Mouse (Mus musculus) ES-E14 (cell line): ENCODE data around the gene Dpy30. TPM values are rescaled to one million over a fixed set of nuclear protein-coding genes. Genes with fewer than 3 reads are reported as not detected.
A peak's percentile ranks its signal among the peaks of the same experiment; 100 is the strongest.

Experiments used
- DNase-seq: peaks from one replicate; pipeline ENCODE4 v3.0.0-alpha.2; 2013; ENCODE audit warnings: low read depth, low spot score
- H3K27ac ChIP-seq: 2 replicates; pipeline ENCODE4 v1.5.1; 2012; ENCODE audit warnings: low read depth, mild to moderate bottlenecking, low read length, moderate library complexity, mixed read lengths; ENCODE audit not compliant: poor library complexity, insufficient read depth, severe bottlenecking
- H3K36me3 ChIP-seq: 2 replicates; pipeline ENCODE4 v1.6.1; 2012; ENCODE audit warnings: mild to moderate bottlenecking, low read length, moderate library complexity, mixed read lengths; ENCODE audit not compliant: control insufficient read depth, poor library complexity, insufficient read depth, severe bottlenecking
- H3K4me1 ChIP-seq, 2 experiments: fragments of 150-350 bp in 1 of 2; sonication (generic) in 1 of 2; 2 replicates each; pipeline ENCODE4 v1.6.1; 2012; ENCODE audit warnings: low read length in 2 of 2, mild to moderate bottlenecking in 1 of 2, mixed read lengths in 1 of 2; ENCODE audit not compliant: control insufficient read depth in 2 of 2, insufficient read depth in 2 of 2, poor library complexity in 1 of 2
- H3K4me3 ChIP-seq, 2 experiments: fragments of 150-350 bp in 1 of 2; sonication (generic) in 1 of 2; 2 replicates each; pipeline ENCODE4 v1.5.1; 2012; ENCODE audit warnings: low read length in 2 of 2, low read depth in 1 of 2, mild to moderate bottlenecking in 1 of 2, mixed read lengths in 1 of 2; ENCODE audit not compliant: insufficient read depth in 1 of 2, poor library complexity in 1 of 2, severe bottlenecking in 1 of 2
- H3K9ac ChIP-seq: 2 replicates; pipeline ENCODE4 v1.6.1; 2012; ENCODE audit warnings: low read depth, mild to moderate bottlenecking, low read length, mixed read lengths; ENCODE audit not compliant: poor library complexity, insufficient read depth, severe bottlenecking
- H3K9me3 ChIP-seq: fragments of 150-350 bp; sonication (generic); 2 replicates; pipeline ENCODE4 v1.6.1; 2012; ENCODE audit warnings: low read depth, mild to moderate bottlenecking, low read length; ENCODE audit not compliant: control insufficient read depth, insufficient read depth
- CHD2 ChIP-seq: IDR thresholded peaks from 2 replicates; pipeline ENCODE4 v1.6.1; 2014; ENCODE audit warnings: mild to moderate bottlenecking, low read depth, low read length, inconsistent platforms
- HCFC1 ChIP-seq: IDR thresholded peaks from 2 replicates; pipeline ENCODE4 v1.6.1; 2012; ENCODE audit warnings: low read length, inconsistent platforms, borderline replicate concordance; ENCODE audit not compliant: insufficient read depth
- MAFK ChIP-seq: IDR thresholded peaks from 2 replicates; pipeline ENCODE4 v1.6.1; 2014; ENCODE audit warnings: mild to moderate bottlenecking, low read depth, low read length, inconsistent platforms; ENCODE audit not compliant: insufficient read depth
- ZC3H11A ChIP-seq: IDR thresholded peaks from 2 replicates; pipeline ENCODE4 v1.6.1; 2012; ENCODE audit warnings: low read depth, mild to moderate bottlenecking, inconsistent platforms, low read length, borderline replicate concordance
- ZNF384 ChIP-seq: IDR thresholded peaks from 2 replicates; pipeline ENCODE4 v1.6.1; 2012; ENCODE audit warnings: low read depth, low read length, inconsistent platforms
- in situ Hi-C, 2 experiments: fragments of 600-800 bp; cut with MboI; formaldehyde crosslinking; loops; one replicate each; pipeline ENCODE4 v1.15.1; 2025; ENCODE audit warnings: low sequenced_read_pairs in 2 of 2, inconsistent platforms in 1 of 2; ENCODE audit not compliant: unreplicated experiment in 2 of 2
- total RNA-seq: library from RNA; depleted of rRNA; stranded (reverse); fragments of 300-350 nt; gene quantifications from 2 replicates; pipeline ENCODE4 v1.2.3, GENCODE M21; 2012; rRNA removed

The Dpy30 gene
- 180 TPM in 2 replicates for total RNA-seq

GRCm38 (mm10) chr17:74323844-74324243, at the start of gene Dpy30:
TSS of gene Dpy30 (minus strand) at chr17:74323944.
- in situ Hi-C loops, result no loop called here
- no peak within 1 kb of the TSS for H3K9ac ChIP-seq
- no peak within 1 kb of the TSS for H3K4me3 ChIP-seq

GRCm38 (mm10) chr17:74363592-74363991, 39.8 kb upstream of the Dpy30 start:
- no peaks in the 10 kb centered on the region for H3K9me3 ChIP-seq
- no peak overlapping the region for H3K9ac ChIP-seq
- H3K27ac ChIP-seq, result no peak overlapping the region
- DNase-seq, result no peak
- in situ Hi-C loops, result no loop called here
- no peak overlapping the region for H3K4me3 ChIP-seq
- peaks cover 5% of the 10 kb centered on the region for H3K36me3 ChIP-seq
- no peaks in the 10 kb centered on the region for H3K4me1 ChIP-seq
- TF ChIP-seq ZNF384 (no peak), CHD2 (no peak), ZC3H11A (no peak), HCFC1 (no peak), MAFK (no peak)

More at GRCm38 (mm10) chr17:74323844-74324243, at the start of gene Dpy30:
- Histone ChIP-seq H3K36me3 (no peaks in the 10 kb centered on the region), H3K9me3 (no peaks in the 10 kb centered on the region), H3K27ac (no peak within 1 kb of the TSS), H3K4me1 (no peaks in the 10 kb centered on the region)
- no peak for DNase-seq
- no peak for TF ChIP-seq MAFK
- no peak for TF ChIP-seq HCFC1

- no peak for DNase-seq
- Histone ChIP-seq H3K4me3 (no peak overlapping the region), H3K9ac (no peak overlapping the region), H3K9me3 (no peaks in the 10 kb centered on the region), H3K36me3 (no peaks in the 10 kb centered on the region), H3K27ac (no peak overlapping the region), H3K4me1 (peaks cover 0 to 5% of the 10 kb centered on the region in 2 experiments; a peak in 2 of 4 replicates)
- in situ Hi-C loops, result no loop called here
- TF ChIP-seq MAFK, result no peak
- TF ChIP-seq CHD2, result no peak
- TF ChIP-seq ZNF384, result no peak
- TF ChIP-seq HCFC1, result no peak
- no peak for TF ChIP-seq ZC3H11A
These were observed 17.4 kb upstream of the Dpy30 start for GRCm38 (mm10) chr17:74341151-74341550.

- in situ Hi-C loops, result no loop called here
- TF ChIP-seq ZNF384 (no peak), CHD2 (no peak), MAFK (no peak), ZC3H11A (no peak), HCFC1 (no peak)
These were observed 15.4 kb upstream of the Dpy30 start, which contains the start of gene Spast for GRCm38 (mm10) chr17:74338937-74339804. TSS of gene Spast (plus strand) at chr17:74338987.

More at GRCm38 (mm10) chr17:74338937-74339804, 15.4 kb upstream of the Dpy30 start, which contains the start of gene Spast:
- peak within 1 kb of the TSS; percentile 85 for H3K9ac ChIP-seq
- DNase-seq, result no peak
- H3K27ac ChIP-seq, result peak within 1 kb of the TSS; percentile 73
- H3K36me3 ChIP-seq, result no peaks in the 10 kb centered on the region
- no peaks in the 10 kb centered on the region for H3K9me3 ChIP-seq
- peak within 1 kb of the TSS; percentile 71 to 83 for H3K4me3 ChIP-seq
- peaks cover 0 to 5% of the 10 kb centered on the region in 2 experiments; a peak in 2 of 4 replicates for H3K4me1 ChIP-seq
